Mouse (Mus musculus) ovary, adult 18-20 months (tissue): ENCODE measurements at regions not wholly inside any gene's neighbourhood (a gene's known extent, or its start where the extent isn't known, plus 50 kb on each side); places are given as distances from the start of the nearest gene placed in this dataset.

ENCODE experiments used
- DNase-seq: peaks from one replicate; pipeline ENCODE4 v3.0.0; 2022; ENCODE audit warnings: low spot score, mixed read lengths

DNA sequence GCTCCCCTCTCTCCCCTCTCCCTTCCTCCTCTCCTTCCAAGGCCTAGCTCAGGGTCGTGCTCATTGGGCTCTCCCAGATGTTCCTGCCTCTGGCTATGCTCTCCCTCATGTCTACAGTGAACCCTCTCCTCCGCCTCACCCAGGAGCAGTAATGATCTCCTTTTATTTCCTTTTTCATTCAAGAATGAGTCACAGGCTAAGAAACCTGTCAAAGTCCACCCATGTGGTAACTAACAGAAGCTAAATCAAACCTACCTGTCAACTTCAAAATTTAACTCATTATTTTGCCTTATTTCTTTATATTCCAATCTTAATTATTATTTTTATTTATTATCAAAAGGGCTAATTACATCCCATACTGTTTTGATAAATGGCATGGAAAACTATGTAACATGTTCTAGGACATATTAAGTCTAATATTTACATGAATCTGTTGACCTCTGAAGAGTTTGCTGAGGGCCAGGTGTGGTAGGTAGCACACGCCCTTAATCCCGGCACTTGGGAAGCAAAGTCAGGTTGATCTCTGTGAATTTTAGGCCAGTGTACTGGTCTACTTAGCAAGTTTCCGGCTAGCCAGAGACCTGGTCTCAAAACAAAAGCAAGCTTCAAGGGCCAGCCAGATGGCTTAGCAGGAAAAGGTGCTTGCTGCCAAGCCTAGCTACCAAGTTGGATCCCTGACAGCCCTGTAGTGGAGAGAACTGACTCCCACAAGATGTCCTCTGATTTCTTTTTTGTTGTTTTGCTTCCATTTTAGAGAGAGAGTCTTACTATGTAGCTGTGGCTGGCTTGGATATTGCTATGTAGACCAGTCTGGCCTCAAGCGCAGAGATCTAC, 51.9 kb upstream of the Slc16a1 start:
- DNase-seq = peak; percentile 18

DNA sequence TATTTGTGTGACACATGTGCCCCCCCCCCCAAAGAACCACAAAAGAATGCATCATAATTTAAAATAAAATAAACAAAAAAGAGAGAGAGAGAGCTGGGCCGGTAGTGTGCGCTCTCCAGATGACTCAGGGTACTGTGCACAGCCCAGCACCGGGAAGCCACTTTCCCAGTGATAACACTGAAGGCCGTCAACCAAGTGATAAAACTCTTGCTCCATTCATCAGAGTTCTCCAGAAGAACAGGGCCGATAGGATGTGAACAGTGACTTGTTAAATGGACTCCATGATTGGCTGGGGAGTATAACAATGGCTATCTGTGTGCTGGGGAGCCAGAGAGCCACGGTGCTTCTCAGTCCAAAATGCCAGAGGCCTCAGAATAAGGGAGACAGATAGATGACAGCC, 53.2 kb upstream of the Slc16a1 start:
- peak; percentile 26 for DNase-seq

GRCm38 (mm10) chr3:104583236-104583635, 55.2 kb upstream of the Slc16a1 start:
- no peak for DNase-seq

DNA sequence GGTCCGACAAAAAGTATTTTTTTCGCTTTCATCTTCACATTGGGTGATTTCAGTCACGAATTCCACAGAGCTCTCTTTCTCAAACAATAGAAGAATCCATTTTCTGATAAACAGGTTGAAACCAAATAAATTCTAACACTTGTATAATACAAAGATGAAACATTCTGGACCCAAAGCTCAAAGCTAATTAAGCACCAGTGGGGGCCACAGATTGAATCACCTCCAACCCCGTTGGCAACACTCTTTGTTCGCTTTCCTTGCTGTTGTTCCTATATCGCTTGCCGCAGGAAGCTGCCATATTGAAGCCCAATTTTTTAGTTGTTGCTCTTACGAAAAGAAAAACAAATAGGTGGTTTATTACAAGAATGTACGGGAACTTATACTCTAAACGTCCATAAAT, 55.9 kb upstream of the Slc16a1 start:
- DNase-seq = no peak

GRCm38 (mm10) chr3:104579186-104579585, 59.3 kb upstream of the Slc16a1 start:
- no peak for DNase-seq

DNA sequence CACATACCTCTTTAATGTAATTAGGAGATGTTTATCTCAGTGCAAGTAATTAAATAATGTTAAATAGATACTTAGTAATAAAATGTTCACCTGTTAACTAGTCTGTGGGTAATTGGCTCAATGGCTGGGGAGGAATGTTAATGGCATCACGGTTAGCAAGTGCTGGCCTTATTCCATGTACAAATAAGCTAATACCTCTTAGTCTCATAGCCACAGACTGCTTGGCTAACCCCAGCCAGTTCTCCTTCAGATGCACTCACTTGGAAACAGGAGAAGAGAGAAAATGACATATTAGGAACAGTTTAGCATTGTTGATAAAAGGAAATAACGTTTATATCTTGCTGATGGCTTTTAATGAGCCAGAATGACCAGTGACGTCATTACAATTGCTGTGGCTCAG, 60.1 kb upstream of the Slc16a1 start:
- no peak for DNase-seq

DNA sequence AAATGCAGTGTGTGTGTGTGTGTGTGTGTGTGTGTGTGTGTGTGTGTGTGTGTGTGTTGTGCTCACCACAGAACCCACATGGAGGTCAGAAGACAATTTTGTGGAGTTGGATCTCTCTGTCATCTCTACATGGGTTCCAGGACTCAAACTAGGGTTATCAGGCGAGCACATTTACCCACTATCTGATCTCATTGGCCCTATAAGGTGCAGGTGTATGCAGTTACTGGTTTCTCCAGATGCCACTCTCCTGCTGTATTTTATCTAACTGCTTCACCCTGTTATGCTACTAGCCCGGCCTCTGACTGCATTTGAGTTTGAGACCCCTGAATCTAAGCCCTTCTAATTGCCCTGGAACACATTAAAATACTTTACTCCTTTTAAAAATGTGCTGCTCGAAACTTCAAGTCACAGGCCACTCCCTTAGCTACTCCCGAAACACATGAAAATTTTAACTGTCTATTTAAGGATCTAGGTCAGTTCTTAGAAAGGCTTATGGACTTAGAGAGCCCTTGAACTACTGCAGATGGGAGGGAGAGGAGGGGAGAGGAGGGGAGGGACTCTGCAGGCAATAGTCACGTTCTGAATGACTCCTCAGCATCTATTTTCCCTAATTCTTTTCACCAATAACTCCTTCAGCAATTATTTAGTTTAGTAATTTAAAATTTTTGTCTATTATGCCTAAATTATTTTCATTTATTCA, 61.1 kb upstream of the Slc16a1 start:
- no peak for DNase-seq

DNA sequence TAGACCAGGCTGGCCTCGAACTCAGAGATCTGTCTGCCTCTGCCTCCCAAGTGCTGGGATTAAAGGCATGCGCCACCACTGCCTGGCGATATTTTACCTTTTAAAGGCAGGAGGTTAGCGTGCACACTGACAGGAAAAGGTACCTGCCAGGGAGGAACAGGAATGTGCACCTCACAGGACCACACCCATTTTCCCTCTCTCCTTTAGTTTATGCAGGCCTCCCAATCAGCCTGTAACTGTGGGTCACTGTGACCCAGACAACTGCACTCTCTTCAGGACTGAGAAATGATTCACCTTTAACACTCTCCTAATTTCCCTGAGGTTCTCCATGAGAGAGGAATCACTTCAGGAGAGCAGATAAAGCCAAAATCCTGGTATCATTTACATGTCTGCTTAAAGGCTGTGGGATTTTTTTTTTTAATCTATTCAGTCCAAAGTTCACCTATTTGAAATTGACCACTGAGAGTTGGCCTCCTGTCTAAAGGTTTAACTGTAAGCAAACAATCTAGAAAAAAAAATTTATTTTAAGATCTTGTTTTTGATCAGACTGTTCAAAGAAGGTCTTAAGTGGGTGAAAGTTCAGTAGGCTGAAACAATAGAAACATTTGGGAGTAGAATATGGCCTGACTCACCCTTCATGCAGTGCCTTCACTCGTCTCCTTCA, 61.7 kb upstream of the Lrig2 start:
- no peak for DNase-seq

DNA sequence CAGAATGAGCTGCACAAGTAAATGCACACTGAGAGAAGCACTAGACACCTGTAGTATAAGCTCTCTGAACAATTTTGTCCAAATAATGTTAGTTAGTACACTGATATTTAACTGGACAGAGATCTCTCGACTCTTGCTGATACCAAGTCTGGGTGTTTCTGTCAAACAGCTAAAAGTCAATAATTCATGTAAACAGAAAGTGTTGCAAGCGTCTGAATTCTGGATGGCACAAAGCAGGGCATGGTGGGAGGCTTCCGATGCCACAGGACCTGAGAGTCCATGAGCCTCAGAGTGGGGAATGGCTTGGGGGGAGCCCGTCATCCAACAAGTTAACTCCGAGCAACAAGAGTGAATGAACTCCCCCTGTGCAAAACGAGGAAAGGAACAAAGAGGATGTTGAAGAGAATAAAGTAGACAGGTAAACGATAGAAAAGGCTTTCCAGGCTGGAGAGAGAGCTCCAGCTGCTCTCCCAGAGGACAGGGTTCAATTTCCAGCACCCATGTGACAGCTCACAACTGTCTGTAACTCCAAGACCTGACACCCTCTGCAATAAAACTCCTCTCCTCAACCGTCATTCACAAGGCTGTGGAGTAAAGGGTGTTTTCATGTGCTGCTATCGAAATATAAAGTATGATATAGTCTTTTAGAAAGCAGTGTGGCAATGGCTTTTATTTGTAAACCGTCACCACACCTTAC, 60.4 kb upstream of the Lrig2 start:
- no peak for DNase-seq

DNA sequence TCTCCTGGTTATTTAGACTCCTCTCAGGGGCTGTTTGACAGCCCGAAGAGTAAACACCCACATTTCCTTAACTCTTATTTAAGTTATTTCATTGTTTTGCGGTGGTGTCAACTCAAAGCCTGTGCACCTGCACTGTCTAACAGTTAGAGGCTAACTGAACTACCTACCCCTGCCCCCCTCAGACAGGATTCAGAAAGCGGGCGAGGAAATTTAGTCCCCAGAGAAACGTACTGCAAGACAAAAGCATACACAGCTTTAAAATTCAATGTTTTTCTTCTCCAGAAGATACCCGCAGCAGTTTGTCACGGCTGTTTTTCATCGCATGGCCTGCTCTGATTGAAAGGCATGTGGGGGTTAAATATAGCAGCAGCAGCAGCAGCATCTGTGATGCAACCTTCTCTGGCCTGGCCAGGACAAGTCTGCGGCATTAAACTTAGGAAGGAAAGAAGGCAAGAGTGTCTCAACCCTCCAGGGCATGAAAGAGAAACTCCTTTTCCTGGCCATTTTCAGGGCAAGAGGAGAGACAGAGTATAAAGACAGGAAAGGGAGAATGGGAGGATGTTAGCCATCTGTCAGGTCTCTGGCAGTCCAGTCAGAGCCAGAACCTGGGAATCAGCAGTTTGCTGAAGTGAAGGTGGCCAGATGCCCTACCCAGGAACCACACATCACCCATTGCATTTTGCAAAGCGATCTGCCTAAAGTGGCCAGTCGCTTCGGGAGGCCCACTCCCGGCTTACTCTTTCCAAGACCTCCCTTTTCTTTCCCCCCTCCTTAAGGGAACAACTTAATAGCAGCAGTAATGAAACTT, 53.9 kb upstream of the Lrig2 start:
- DNase-seq = no peak

DNA sequence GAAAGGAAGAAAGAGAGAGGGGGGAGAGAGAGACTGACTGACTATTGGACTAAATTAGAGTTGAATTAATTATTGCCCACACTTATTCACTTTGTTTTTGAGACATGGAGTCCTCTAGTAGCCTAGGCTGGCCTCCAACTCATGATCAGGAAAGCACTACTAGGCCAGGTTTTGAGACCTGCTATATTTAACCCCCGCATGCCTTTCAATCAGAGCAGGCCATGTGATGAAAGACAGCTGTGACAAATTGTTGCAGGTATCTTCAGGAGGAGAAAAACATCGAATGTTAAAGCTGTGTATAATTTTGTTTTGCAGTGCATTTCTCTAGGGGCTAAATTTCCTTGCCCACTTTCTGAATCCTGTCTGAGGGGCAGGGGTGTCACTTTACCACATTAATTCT, 53.1 kb upstream of the Lrig2 start:
- DNase-seq = no peak

- DNase-seq = no peak
Measured at GRCm38 (mm10) chr3:104561567-104561966, 49.8 kb upstream of the Lrig2 start.
